Mouse (Mus musculus): ENCODE results near the gene Vkorc1l1. TPM values are rescaled to one million over a fixed set of nuclear protein-coding genes. Genes with fewer than 3 reads are reported as not detected.
"Not testable (repeated sequence)": the region's sequence is repeated elsewhere in the genome, so short reads cannot be mapped to it uniquely, and the experiment has no call there.

Vkorc1l1 gene
- polyA plus RNA-seq, 1 experiment from 2014 or later = 39.2 TPM

GRCm38 (mm10) chr5:129919320-129919719, 22.4 kb upstream of the Vkorc1l1 start:
- Histone ChIP-seq H3K9me3 (no peaks in the 10 kb centered on the region), H3K27me3 (replicated peaks) (no peaks in the 10 kb centered on the region), H3K36me3 (no peaks in the 10 kb centered on the region), H3K9ac (no peak overlapping the region; the same call in 1 of the 2 replicates), H3K4me3 (no peak overlapping the region), H3K27ac (no peak overlapping the region), H3K4me1 (no peaks in the 10 kb centered on the region), H3K4me2 (replicated peaks) (no peak overlapping the region)
- 74% methylated on average over 8 of the region's 8 CpGs for WGBS
- no peak for ATAC-seq (ENCODE audit: low FRiP score, low read depth)

GRCm38 (mm10) chr5:129921972-129922371, 19.8 kb upstream of the Vkorc1l1 start:
- Histone ChIP-seq H3K36me3 (no peaks in the 10 kb centered on the region), H3K4me3 (no peak overlapping the region), H3K9me3 (no peaks in the 10 kb centered on the region), H3K27ac (no peak overlapping the region), H3K27me3 (replicated peaks) (no peaks in the 10 kb centered on the region), H3K4me2 (replicated peaks) (no peak overlapping the region), H3K9ac (no peak overlapping the region), H3K4me1 (no peaks in the 10 kb centered on the region)
- WGBS = 94% methylated on average over 4 of the region's 4 CpGs
- ATAC-seq (ENCODE audit: low FRiP score, low read depth) = no peak

GRCm38 (mm10) chr5:129924820-129925452, 16.8 kb upstream of the Vkorc1l1 start:
- Histone ChIP-seq H3K4me2 (replicated peaks) (no peak overlapping the region), H3K9me3 (no peaks in the 10 kb centered on the region), H3K9ac (no peak overlapping the region), H3K27me3 (replicated peaks) (no peaks in the 10 kb centered on the region), H3K4me3 (no peak overlapping the region), H3K36me3 (no peaks in the 10 kb centered on the region), H3K4me1 (no peaks in the 10 kb centered on the region), H3K27ac (no peak overlapping the region)
- no peak for ATAC-seq (ENCODE audit: low FRiP score, low read depth)
- 89% methylated on average over 8 of the region's 8 CpGs for WGBS

GRCm38 (mm10) chr5:129925933-129926332, 15.8 kb upstream of the Vkorc1l1 start:
- Histone ChIP-seq H3K9me3 (no peaks in the 10 kb centered on the region), H3K4me2 (replicated peaks) (no peak overlapping the region), H3K4me1 (no peaks in the 10 kb centered on the region), H3K36me3 (no peaks in the 10 kb centered on the region), H3K27me3 (replicated peaks) (no peaks in the 10 kb centered on the region), H3K4me3 (no peak overlapping the region), H3K27ac (no peak overlapping the region), H3K9ac (no peak overlapping the region)
- ATAC-seq (ENCODE audit: low FRiP score, low read depth) = no peak
- 91% methylated on average over 5 of the region's 5 CpGs for WGBS

- no peaks in the 10 kb centered on the region for H3K36me3 ChIP-seq
- ATAC-seq (ENCODE audit: low FRiP score, low read depth) = no peak
- no peaks in the 10 kb centered on the region for H3K27me3 ChIP-seq (replicated peaks)
- no peak overlapping the region for H3K9ac ChIP-seq
- no peak overlapping the region for H3K4me2 ChIP-seq (replicated peaks)
- no peaks in the 10 kb centered on the region for H3K4me1 ChIP-seq
- no peak overlapping the region for H3K27ac ChIP-seq
- 51% methylated on average over 9 of the region's 9 CpGs for WGBS
- no peaks in the 10 kb centered on the region for H3K9me3 ChIP-seq
- H3K4me3 ChIP-seq = no peak overlapping the region
Observed at GRCm38 (mm10) chr5:129929924-129930855, 11.6 kb upstream of the Vkorc1l1 start.

- no peak for ATAC-seq (ENCODE audit: low FRiP score, low read depth)
- WGBS = 52% methylated on average over 4 of the region's 4 CpGs
- Histone ChIP-seq H3K4me1 (no peaks in the 10 kb centered on the region), H3K36me3 (no peaks in the 10 kb centered on the region), H3K27ac (no peak overlapping the region), H3K27me3 (replicated peaks) (no peaks in the 10 kb centered on the region), H3K4me3 (no peak overlapping the region), H3K9ac (no peak overlapping the region; the same call in 1 of the 2 replicates), H3K4me2 (replicated peaks) (no peak overlapping the region), H3K9me3 (no peaks in the 10 kb centered on the region)
Observed at GRCm38 (mm10) chr5:129936941-129937340, 4.8 kb upstream of the Vkorc1l1 start.

- WGBS = 77% methylated on average over 2 of the region's 2 CpGs
- Histone ChIP-seq H3K9ac (no peak overlapping the region), H3K4me1 (peaks cover 5% of the 10 kb centered on the region; the same call in 1 of the 2 replicates), H3K4me2 (replicated peaks) (no peak overlapping the region), H3K4me3 (no peak overlapping the region), H3K27me3 (replicated peaks) (no peaks in the 10 kb centered on the region), H3K36me3 (0 out of 2 replicates have a peak, but pooled peaks cover under 1% of the 10 kb centered on the region), H3K9me3 (no peaks in the 10 kb centered on the region), H3K27ac (no peak overlapping the region)
- ATAC-seq (ENCODE audit: low FRiP score, low read depth) = no peak
Observed at GRCm38 (mm10) chr5:129940281-129940680, 1.5 kb upstream of the Vkorc1l1 start.

GRCm38 (mm10) chr5:129940736-129941494, 855 bp upstream of the Vkorc1l1 start:
- H3K27ac ChIP-seq = no peak overlapping the region
- H3K9ac ChIP-seq = no peak overlapping the region
- H3K27me3 ChIP-seq (replicated peaks) = no peaks in the 10 kb centered on the region
- WGBS = 11% methylated on average over 9 of the region's 9 CpGs
- peak; percentile 27 for ATAC-seq (ENCODE audit: low FRiP score, low read depth)
- no peaks in the 10 kb centered on the region for H3K9me3 ChIP-seq
- H3K4me3 ChIP-seq = peak overlapping the region; percentile 86
- H3K4me2 ChIP-seq (replicated peaks) = peak overlapping the region; percentile 49
- 0 out of 2 replicates have a peak, but pooled peaks cover 3% of the 10 kb centered on the region for H3K36me3 ChIP-seq
- peaks cover 5% of the 10 kb centered on the region; the same call in 1 of the 2 replicates for H3K4me1 ChIP-seq

GRCm38 (mm10) chr5:129942073-129942939, 536 bp downstream of the Vkorc1l1 start:
- not testable (repeated sequence) for H3K4me1 ChIP-seq
- peak overlapping the region; percentile 85 for H3K9ac ChIP-seq
- under 1% methylated on average over 47 of the region's 82 CpGs for WGBS

GRCm38 (mm10) chr5:129943402-129943801, 1.6 kb downstream of the Vkorc1l1 start:
- Histone ChIP-seq H3K4me2 (replicated peaks) (0 out of 2 replicates have a peak overlapping the region, but pooled peaks have one; percentile 5), H3K9ac (no peak overlapping the region), H3K9me3 (no peaks in the 10 kb centered on the region), H3K27me3 (replicated peaks) (no peaks in the 10 kb centered on the region), H3K27ac (no peak overlapping the region), H3K4me1 (peaks cover 5% of the 10 kb centered on the region; the same call in 1 of the 2 replicates), H3K4me3 (no peak overlapping the region), H3K36me3 (0 out of 2 replicates have a peak, but pooled peaks cover 3% of the 10 kb centered on the region)
- ATAC-seq (ENCODE audit: low FRiP score, low read depth) = no peak
- 82% methylated on average over 1 of the region's 1 CpGs for WGBS

More at GRCm38 (mm10) chr5:129942073-129942939, 536 bp downstream of the Vkorc1l1 start:
- not testable (repeated sequence) for H3K9me3 ChIP-seq; H3K27me3 ChIP-seq (replicated peaks); H3K36me3 ChIP-seq
- Histone ChIP-seq H3K4me2 (replicated peaks) (peak overlapping the region; percentile 82), H3K27ac (peak overlapping the region; percentile 53), H3K4me3 (peak overlapping the region; percentile 86)
- peak; percentile 73 for ATAC-seq (ENCODE audit: low FRiP score, low read depth)

- no peak overlapping the region for H3K9ac ChIP-seq
- no peak overlapping the region for H3K4me3 ChIP-seq
- no peaks in the 10 kb centered on the region for H3K9me3 ChIP-seq
- WGBS = 93% methylated on average over 2 of the region's 2 CpGs
- H3K27ac ChIP-seq = no peak overlapping the region
- H3K4me1 ChIP-seq = peaks cover 4% of the 10 kb centered on the region; the same call in 1 of the 2 replicates
- H3K36me3 ChIP-seq = 0 out of 2 replicates have a peak, but pooled peaks cover 3% of the 10 kb centered on the region
- H3K4me2 ChIP-seq (replicated peaks) = no peak overlapping the region
- no peak for ATAC-seq (ENCODE audit: low FRiP score, low read depth)
- H3K27me3 ChIP-seq (replicated peaks) = no peaks in the 10 kb centered on the region
Observed at GRCm38 (mm10) chr5:129947528-129948033, 5.8 kb downstream of the Vkorc1l1 start.

Measured in neural tube, embryonic 12.5 days (tissue).